Mouse (Mus musculus) CD4-positive helper T cell, adult 2 months (primary cell): Measurements from ENCODE around the gene Trabd2b.

Experiments
- DNase-seq: peaks from one replicate; pipeline ENCODE4 v3.0.0-alpha.2; 2012; ENCODE audit warnings: low read depth, missing footprints, low spot score

The Trabd2b gene

GRCm38 (mm10) chr4:114601201-114602009 is 194.9 kb downstream of the Trabd2b start:
- no peak for DNase-seq

GRCm38 (mm10) chr4:114605670-114606069 is 199.1 kb downstream of the Trabd2b start:
- no peak for DNase-seq

DNA sequence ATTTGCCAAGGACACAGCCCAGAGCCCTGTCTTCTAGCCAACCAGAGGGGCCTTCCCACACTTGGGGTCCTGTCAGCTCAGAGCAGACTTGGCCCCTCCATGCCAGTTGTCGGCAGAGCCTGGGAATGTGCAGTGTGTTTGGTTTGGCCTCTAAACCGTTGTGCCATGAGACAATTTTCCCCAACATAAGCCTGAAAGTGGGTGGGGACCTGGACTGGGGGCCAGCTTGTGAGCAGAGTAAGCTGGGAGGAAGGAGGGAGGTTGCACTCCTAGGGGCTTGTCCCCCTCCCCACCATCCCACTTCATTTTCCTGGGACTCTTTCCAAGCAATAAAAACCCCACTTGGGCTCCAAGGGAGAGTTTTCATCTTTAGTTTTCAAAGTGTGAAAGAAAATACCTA is 201.3 kb downstream of the Trabd2b start:
- no peak for DNase-seq

DNA sequence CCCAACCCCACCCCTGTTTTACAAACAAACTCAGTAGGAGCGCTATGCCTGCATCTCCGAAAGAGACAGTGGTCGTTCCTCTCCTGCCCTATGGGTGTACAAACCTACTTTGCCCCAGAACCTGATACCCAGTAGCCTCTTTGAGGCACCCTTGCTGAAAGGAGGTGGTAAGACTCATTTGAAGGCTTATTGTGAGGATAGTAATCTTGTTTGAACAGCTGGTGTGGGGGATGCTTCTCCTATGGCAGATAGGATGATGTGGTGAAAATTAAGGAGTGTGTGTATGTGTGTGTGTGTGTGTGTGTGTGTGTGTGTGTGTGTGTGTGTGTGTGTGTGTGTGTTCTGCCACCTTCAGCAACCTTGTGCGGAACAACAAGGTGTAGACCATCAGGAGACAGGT is 202.8 kb downstream of the Trabd2b start:
- DNase-seq = no peak

DNA sequence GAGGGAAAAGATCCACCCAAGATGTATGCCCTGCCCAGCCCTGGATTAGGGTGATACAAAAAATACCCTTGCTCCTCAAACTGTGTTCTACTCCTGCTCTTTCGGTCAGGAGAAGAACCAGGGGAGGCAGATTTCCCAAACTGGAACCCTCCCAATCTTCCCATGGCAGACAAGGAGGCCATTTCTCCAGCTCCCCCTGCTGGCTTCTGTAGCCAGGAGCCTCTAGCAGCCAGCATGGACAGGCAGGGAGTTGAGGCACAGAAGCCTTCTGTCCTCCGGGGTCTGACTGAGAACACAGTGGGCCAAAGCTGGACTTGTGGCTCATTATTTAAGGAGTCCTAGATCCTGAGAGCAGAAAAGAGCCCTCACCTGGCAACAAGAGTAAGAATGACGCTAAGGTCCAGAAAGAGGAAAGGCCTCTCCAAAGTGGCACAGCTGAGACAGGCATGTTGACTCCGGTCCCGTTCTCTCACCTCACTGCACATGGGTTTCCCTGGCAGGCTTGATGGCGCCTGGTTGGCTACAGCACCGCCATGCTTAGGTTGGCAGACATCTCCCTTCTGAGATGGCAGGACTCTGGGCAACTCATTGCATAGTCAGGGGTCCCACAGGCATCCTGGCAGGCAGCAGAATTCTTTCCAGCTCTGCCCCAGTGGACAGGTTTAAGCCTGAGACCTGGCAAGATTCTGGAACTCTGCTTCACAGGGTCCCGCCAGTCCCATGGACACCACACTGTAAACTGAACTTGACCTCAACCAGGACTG is 204.8 kb downstream of the Trabd2b start:
- DNase-seq = no peak

- DNase-seq = no peak
Measured at GRCm38 (mm10) chr4:114612032-114612431, 205.5 kb downstream of the Trabd2b start.

GRCm38 (mm10) chr4:114612827-114613226 is 206.3 kb downstream of the Trabd2b start:
- DNase-seq = no peak

DNA sequence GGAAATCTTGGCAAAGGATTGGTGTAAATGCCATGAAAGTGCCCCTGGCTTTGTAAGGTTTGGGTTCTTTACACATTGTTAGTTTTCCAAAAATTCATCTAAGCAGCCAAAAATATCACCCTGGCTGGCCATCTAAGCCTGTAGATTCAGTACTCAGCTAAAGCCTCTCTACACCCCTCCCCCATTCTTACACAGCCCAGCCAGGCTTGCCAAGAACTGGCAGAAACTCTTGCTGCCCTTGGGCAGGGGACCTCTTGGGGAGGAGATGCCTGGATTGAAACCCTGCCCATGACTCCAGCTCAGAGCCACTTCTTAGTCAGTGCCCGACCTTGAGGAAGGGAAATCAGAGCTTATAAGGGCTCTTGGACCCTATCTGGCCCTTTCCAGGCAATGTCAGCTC is 207.6 kb downstream of the Trabd2b start:
- no peak for DNase-seq

DNA sequence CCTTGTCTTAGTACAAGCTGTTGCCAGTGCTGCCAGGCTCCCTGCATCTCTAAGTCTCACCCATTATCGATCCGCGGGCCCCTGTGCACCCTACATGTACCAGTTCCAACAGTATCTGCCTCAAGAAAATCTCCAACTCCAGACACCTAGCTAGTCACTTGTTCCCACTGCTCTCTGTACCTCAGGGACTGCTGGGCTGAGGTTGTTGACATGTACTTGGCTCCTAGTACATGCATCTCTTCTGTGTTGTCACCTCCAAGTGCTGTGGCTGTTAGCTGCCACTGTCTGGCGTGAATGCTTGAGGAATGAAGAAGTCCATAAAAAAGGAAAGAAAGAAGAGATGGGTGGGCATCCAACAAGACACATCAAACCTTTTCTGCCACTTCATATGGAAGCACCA is 209.2 kb downstream of the Trabd2b start:
- no peak for DNase-seq

- DNase-seq = no peak
Measured at GRCm38 (mm10) chr4:114622929-114623328, 216.4 kb downstream of the Trabd2b start.

- DNase-seq = no peak
Measured at GRCm38 (mm10) chr4:114624114-114624910, 217.8 kb downstream of the Trabd2b start.

- DNase-seq = no peak
Measured at GRCm38 (mm10) chr4:114625357-114625756, 218.8 kb downstream of the Trabd2b start.

GRCm38 (mm10) chr4:114625920-114626319 is 219.4 kb downstream of the Trabd2b start:
- DNase-seq = no peak

DNA sequence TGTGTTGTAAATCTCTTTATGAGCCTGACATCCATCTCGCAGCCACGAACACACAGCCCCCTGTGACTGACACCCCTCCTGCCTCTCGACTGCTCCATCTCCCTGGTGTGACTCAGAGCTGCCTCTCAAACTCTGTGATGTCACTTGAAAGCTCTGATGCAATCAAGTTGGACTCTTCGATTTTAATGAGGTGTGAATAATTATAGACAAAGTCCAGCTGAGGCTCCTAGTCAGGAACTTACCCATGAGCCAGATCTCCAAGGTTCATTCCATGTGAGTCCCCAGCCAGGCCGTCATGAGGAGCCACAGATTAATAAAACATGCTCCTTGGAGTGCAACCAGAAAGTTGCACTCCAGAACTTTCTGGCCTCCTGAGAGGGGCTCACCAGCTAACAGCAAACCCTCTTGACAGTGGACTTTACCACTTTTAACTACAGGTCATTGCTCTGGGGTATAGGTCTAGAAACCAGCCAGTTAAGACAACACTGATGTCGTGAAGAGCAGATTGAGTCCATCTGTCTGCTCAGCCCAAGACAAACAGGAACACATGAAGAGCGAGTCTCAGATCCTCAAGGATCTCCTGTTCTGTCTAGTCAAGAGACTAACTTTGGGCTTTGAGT is 221.3 kb downstream of the Trabd2b start:
- no peak for DNase-seq

DNA sequence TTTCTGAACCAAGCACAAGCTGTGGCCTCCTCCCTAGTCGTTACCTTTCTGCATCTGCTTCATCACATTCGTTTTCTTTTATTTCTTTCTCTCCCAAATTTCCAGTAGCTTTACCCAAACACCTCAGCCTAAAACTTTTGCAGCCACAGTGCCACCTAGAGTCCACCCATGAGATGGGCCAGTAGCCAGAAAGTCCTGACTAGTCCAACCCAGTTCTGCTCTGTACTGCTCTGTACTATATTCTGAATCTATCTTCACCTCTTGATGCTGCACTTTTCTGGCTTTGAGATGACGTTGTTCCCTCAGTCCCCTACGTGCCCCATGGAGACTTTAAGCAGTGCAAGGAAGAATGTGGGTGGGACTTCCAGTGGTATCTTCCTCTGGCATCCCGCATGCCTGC is 229.4 kb downstream of the Trabd2b start:
- DNase-seq = no peak

GRCm38 (mm10) chr4:114636324-114636723 is 229.8 kb downstream of the Trabd2b start:
- DNase-seq = no peak

DNA sequence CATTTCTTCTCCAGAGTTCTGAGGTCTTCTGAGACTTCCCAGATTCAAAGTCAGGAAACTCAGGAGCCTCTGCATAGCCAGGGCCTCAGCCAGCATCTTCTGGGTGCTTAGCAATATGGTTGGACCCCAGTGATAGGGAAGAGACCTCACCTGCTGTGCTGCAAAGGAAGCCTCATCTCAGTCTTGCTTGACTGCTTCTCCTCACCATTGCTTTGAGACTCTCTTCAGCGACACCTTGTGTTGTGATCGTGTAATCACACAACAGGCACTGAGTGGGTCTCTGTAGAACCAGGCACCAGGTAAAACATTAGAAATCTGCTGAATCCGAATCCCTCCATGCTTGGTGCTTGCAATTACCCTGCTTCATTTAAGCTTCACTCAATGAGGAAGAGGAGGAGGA is 230.6 kb downstream of the Trabd2b start:
- DNase-seq = peak; percentile 7

- DNase-seq = no peak
Measured at GRCm38 (mm10) chr4:114642469-114642868, 235.9 kb downstream of the Trabd2b start.

- DNase-seq = no peak
Measured at GRCm38 (mm10) chr4:114643679-114644208, 237.2 kb downstream of the Trabd2b start.

DNA sequence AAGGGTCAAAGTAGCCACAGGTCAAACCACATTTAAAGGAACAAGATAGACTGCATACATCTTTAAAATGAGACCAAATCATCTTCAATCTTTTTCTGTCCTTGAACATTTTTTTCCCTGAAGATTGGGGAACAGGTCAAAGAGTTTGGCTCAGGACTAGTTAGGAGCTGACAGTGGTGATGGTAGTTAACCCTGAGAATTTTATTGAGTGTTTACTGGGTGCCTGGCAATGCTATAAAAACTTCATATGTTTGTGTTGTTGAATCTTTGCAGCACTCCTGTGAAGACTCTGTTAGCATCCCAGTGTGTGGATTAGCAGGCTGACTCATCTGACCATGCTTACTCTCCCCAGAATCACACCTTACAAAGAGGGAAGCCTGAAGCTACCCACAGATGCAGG is 238.8 kb downstream of the Trabd2b start:
- DNase-seq = no peak
